ENCODE assay signal across 12 mouse cellular contexts in the genomic region with DNA sequence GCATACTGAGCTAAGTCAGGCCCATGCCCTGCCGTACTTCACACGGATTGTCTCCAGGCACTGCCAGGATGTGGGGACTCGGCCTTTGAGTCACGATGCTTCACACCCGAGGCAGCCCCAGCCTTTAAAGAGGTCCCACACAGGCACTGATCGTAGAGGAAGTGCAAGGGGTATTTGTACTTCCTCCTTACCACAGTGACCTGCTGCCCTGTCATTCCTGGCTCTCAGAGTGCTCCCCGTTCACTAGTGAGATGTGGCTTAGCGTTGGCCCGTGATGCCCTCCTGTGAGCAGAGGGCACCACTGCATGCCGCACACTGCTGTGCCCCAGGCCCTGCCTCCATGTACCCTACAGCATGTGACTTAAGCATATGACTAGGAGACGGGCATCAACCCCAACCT.
DNase-seq lines count a peak whose midpoint lies in the region; TF ChIP-seq lines count a peak whose summit lies in the region.
"Had no signal": no experiment of that assay in that cellular context is flagged by ENCODE, and none has a peak within 500 bp of the region (broad histone marks: within the 10 kb centered on the region; RNA-seq: fewer than 3 reads in every experiment).

No protein-coding gene starts in this region.

- peaks cover 83% of the 10 kb centered on the region for H3K27me3 ChIP-seq in megakaryocyte, embryonic 14.5 days (replicated peaks)
- H3K27me3 ChIP-seq: embryonic facial prominence, embryonic 15.5 days; limb, embryonic 12.5 days had no signal

- intact Hi-C loops in heart, postnatal 14 days (cut with DNase I): no loop called here
- intact Hi-C loops in left cerebral cortex, adult 2 months (cut with DNase I): no loop called here

- DNase-seq in layer of hippocampus, adult 2 months (ENCODE audit: low spot score in 2 of 2): no peak
- DNase-seq in layer of hippocampus, adult 9-11 months: no peak
- peak; percentile 76 for DNase-seq in 416B (ENCODE audit: low read depth)
- peak; percentile 16 to 31 for DNase-seq in CD8-positive naive resting alpha-beta T cell, adult 2 months (ENCODE audit: low read depth in 2 of 2, low spot score in 2 of 2)
- DNase-seq in urinary bladder, adult 2 months (ENCODE audit: low spot score): no peak
- no peak for DNase-seq in heart, postnatal 14 days
- no peak for DNase-seq in left cerebral cortex, adult 2 months (ENCODE audit: extremely low spot score in 1 of 2, low spot score in 2 of 2)
- DNase-seq: cerebellum, postnatal 25 days; lung, postnatal 4 days had no signal

- no peaks in the 10 kb centered on the region for H3K9me3 ChIP-seq in megakaryocyte, embryonic 14.5 days
- H3K9me3 ChIP-seq: embryonic facial prominence, embryonic 15.5 days; limb, embryonic 12.5 days had no signal

- peaks cover 39% of the 10 kb centered on the region for H3K4me1 ChIP-seq in megakaryocyte, embryonic 14.5 days

- H3K36me3 ChIP-seq in megakaryocyte, embryonic 14.5 days (replicated peaks; ENCODE audit: low read length): no peaks in the 10 kb centered on the region

- H3K27ac ChIP-seq in layer of hippocampus, adult 2 months: no peak overlapping the region
- H3K27ac ChIP-seq in left cerebral cortex, adult 2 months: no peak overlapping the region
- H3K27ac ChIP-seq: embryonic facial prominence, embryonic 15.5 days; limb, embryonic 12.5 days had no signal

- 0 out of 2 replicates have a peak, but pooled peaks have one; percentile 14 for TF ChIP-seq CTCF in layer of hippocampus, adult 2 months (conservative IDR thresholded peaks at IDR 0.05)
- no peak for TF ChIP-seq CTCF in left cerebral cortex, adult 2 months (IDR thresholded peaks at IDR 0.05)

- no peak overlapping the region for H3K4me3 ChIP-seq in layer of hippocampus, adult 2 months
- peak overlapping the region; percentile 42 for H3K4me3 ChIP-seq in megakaryocyte, embryonic 14.5 days (replicated peaks)
- no peak overlapping the region for H3K4me3 ChIP-seq in left cerebral cortex, adult 2 months
- H3K4me3 ChIP-seq: embryonic facial prominence, embryonic 15.5 days; limb, embryonic 12.5 days had no signal

Comparison
In these comparisons a context has a peak if more than half of its experiments do, and no peak if none do; other contexts are left out.
1. DNase-seq: peak in 416B (single experiment) and CD8-positive naive resting alpha-beta T cell, adult 2 months (2 of 2); none in layer of hippocampus, adult 2 months (0 of 2), layer of hippocampus, adult 9-11 months (single experiment), urinary bladder, adult 2 months (single experiment), heart, postnatal 14 days (0 of 2) and left cerebral cortex, adult 2 months (0 of 2).